Mouse (Mus musculus): ENCODE results near the gene Foxo3. TPM values are rescaled to one million over a fixed set of nuclear protein-coding genes. Genes with fewer than 3 reads are reported as not detected.

Gene Foxo3
- polyA plus RNA-seq, 2 experiments = 10.8 to 16.6 TPM

DNA sequence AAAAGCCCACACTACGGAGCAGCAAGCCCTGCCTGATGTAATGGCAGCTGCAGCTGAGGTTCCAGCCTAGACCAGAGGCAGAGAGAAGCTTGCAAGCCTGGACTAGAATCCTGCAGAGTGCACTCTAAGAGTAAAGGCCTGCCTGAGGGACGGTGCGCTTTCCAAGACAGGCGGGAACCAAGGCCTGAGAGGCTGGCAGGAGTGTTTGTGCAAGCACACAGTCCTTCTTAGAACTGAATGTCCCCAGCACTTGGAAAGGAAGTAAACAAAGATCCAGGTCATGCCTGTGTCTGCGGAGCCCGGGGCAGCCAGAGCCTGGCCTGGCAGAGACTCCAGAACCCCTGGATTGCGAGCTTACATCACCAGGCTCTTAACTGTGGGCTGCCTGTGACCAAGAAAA is 25.4 kb downstream of the Foxo3 start:
- H3K9ac ChIP-seq (ENCODE audit: low read depth, low read length, severe bottlenecking) = no peak overlapping the region
- ATAC-seq (ENCODE audit: low FRiP score, low read depth) = 0 out of 2 replicates have a peak, but pooled peaks have one; percentile 37

GRCm38 (mm10) chr10:42249965-42250364 is 26.6 kb downstream of the Foxo3 start:
- Histone ChIP-seq H3K4me3 (replicated peaks; ENCODE audit: low read length) (no peak overlapping the region), H3K9me3 (ENCODE audit: control insufficient read depth, low read length) (no peaks in the 10 kb centered on the region), H3K27me3 (ENCODE audit: control insufficient read depth, insufficient read depth, low read length) (no peaks in the 10 kb centered on the region), H3K27ac (replicated peaks; ENCODE audit: low read depth, low read length) (no peak overlapping the region), H3K36me3 (ENCODE audit: control insufficient read depth, insufficient read depth, low read length) (no peaks in the 10 kb centered on the region), H3K9ac (ENCODE audit: low read depth, low read length, severe bottlenecking) (no peak overlapping the region), H3K4me2 (replicated peaks; ENCODE audit: low read depth, low read length, severe bottlenecking) (no peak overlapping the region), H3K4me1 (ENCODE audit: control insufficient read depth, insufficient read depth, low read length) (peaks cover 79% of the 10 kb centered on the region)
- WGBS = 69% methylated on average over 2 of the region's 2 CpGs
- no peak for ATAC-seq (ENCODE audit: low FRiP score, low read depth)
- no peak for DNase-seq (ENCODE audit: low spot score)
- no peak for TF ChIP-seq POLR2A (IDR thresholded peaks at IDR 0.05; ENCODE audit: borderline replicate concordance, extremely low read depth, insufficient read depth, insufficient read length)

More for the DNA sequence above, 25.4 kb downstream of the Foxo3 start:
- 24% methylated on average over 7 of the region's 7 CpGs for WGBS
- no peak for TF ChIP-seq POLR2A (IDR thresholded peaks at IDR 0.05; ENCODE audit: borderline replicate concordance, extremely low read depth, insufficient read depth, insufficient read length)
- no peak overlapping the region for H3K4me2 ChIP-seq (replicated peaks; ENCODE audit: low read depth, low read length, severe bottlenecking)
- no peaks in the 10 kb centered on the region for H3K9me3 ChIP-seq (ENCODE audit: control insufficient read depth, low read length)
- no peak overlapping the region for H3K4me3 ChIP-seq (replicated peaks; ENCODE audit: low read length)
- no peaks in the 10 kb centered on the region for H3K36me3 ChIP-seq (ENCODE audit: control insufficient read depth, insufficient read depth, low read length)
- peak; percentile 44 for DNase-seq (ENCODE audit: low spot score)
- no peaks in the 10 kb centered on the region for H3K27me3 ChIP-seq (ENCODE audit: control insufficient read depth, insufficient read depth, low read length)
- H3K27ac ChIP-seq (replicated peaks; ENCODE audit: low read depth, low read length) = peak overlapping the region; percentile 61
- H3K4me1 ChIP-seq (ENCODE audit: control insufficient read depth, insufficient read depth, low read length) = peaks cover 67% of the 10 kb centered on the region

DNA sequence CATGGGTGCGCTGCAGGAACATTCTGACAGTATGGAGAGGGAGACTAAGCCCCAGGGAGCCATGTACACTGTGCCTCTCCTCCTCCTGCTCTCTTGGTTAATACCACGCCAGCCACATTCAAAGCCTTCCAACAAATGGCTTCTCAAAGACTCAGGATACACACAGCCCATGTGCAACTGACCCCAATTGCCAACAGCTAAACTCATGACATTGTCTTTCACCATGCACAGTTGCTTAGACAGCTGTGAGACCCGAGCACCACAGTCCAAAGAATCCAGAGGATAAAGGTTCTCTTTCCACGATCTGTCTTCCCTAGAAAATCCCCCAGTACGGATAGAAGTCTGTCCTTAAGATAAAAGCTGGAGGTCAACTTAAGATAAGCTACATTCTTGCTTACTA is 27.9 kb downstream of the Foxo3 start:
- H3K4me2 ChIP-seq (replicated peaks; ENCODE audit: low read depth, low read length, severe bottlenecking) = no peak overlapping the region
- WGBS = 83% methylated on average over 5 of the region's 5 CpGs
- H3K4me1 ChIP-seq (ENCODE audit: control insufficient read depth, insufficient read depth, low read length) = peaks cover 86% of the 10 kb centered on the region
- H3K9me3 ChIP-seq (ENCODE audit: control insufficient read depth, low read length) = no peaks in the 10 kb centered on the region
- no peak for TF ChIP-seq POLR2A (IDR thresholded peaks at IDR 0.05; ENCODE audit: borderline replicate concordance, extremely low read depth, insufficient read depth, insufficient read length)
- H3K27ac ChIP-seq (replicated peaks; ENCODE audit: low read depth, low read length) = 0 out of 2 replicates have a peak overlapping the region, but pooled peaks have one; percentile 38
- no peaks in the 10 kb centered on the region for H3K27me3 ChIP-seq (ENCODE audit: control insufficient read depth, insufficient read depth, low read length)
- ATAC-seq (ENCODE audit: low FRiP score, low read depth) (no peak), DNase-seq (ENCODE audit: low spot score) (no peak)
- no peaks in the 10 kb centered on the region for H3K36me3 ChIP-seq (ENCODE audit: control insufficient read depth, insufficient read depth, low read length)
- no peak overlapping the region for H3K9ac ChIP-seq (ENCODE audit: low read depth, low read length, severe bottlenecking)
- H3K4me3 ChIP-seq (replicated peaks; ENCODE audit: low read length) = no peak overlapping the region

DNA sequence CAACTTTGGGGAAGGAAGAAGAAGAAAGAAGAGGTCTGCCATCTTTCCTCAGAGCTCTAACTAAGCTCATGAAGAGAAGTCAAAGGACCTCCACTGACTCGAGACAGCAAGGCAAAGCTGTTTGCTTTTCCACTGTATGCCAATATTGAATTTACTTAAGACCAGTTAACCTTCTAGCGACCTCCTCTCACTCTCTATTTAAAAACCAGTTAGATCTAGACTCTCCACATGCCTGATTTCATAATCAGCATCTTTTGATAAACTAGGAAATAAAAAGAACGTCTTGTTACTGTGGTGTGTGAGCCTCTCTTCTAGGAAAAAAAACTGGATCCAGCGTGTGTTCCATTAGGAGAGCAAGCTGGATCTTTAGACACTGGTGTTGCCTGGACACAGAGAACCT is 28.4 kb downstream of the Foxo3 start:
- Histone ChIP-seq H3K4me2 (replicated peaks; ENCODE audit: low read depth, low read length, severe bottlenecking) (no peak overlapping the region), H3K36me3 (ENCODE audit: control insufficient read depth, insufficient read depth, low read length) (no peaks in the 10 kb centered on the region), H3K9me3 (ENCODE audit: control insufficient read depth, low read length) (no peaks in the 10 kb centered on the region), H3K4me3 (replicated peaks; ENCODE audit: low read length) (no peak overlapping the region), H3K4me1 (ENCODE audit: control insufficient read depth, insufficient read depth, low read length) (peaks cover 83% of the 10 kb centered on the region), H3K9ac (ENCODE audit: low read depth, low read length, severe bottlenecking) (no peak overlapping the region), H3K27ac (replicated peaks; ENCODE audit: low read depth, low read length) (no peak overlapping the region), H3K27me3 (ENCODE audit: control insufficient read depth, insufficient read depth, low read length) (no peaks in the 10 kb centered on the region)
- WGBS = 61% methylated on average over 4 of the region's 4 CpGs
- ATAC-seq (ENCODE audit: low FRiP score, low read depth) (no peak), DNase-seq (ENCODE audit: low spot score) (no peak)
- no peak for TF ChIP-seq POLR2A (IDR thresholded peaks at IDR 0.05; ENCODE audit: borderline replicate concordance, extremely low read depth, insufficient read depth, insufficient read length)

DNA sequence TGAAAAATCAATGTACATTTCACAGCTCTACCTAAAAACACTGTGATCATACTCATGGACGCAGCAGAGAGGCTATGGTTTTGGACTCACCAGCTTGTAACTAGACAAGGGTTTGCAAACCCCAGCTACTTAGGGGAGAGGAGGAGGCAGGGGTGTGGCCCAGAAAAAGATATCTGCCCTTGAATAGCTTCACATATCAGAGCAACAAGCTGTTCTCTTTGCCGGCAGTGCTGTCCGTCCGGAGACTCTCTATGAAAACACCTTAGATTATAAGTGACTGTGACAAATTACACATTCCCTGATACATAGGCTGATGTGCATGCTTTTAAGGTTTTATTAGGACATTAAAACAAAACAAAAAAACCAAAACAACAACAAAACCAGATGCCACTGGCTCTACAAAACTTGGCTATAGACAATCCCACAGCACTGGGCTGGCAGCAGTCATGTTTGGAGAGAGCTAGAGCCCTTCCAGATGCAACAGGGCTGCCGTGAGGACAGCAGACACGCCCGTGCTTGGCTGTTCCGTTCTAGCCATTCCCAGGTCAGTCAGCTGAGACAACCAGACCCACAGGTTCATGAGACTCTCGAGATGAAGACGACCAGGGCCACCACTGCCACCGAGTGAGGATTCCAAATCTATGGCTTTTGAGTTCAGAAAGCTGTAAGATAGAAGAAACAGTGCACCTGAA is 29.3 kb downstream of the Foxo3 start:
- no peak for TF ChIP-seq POLR2A (IDR thresholded peaks at IDR 0.05; ENCODE audit: borderline replicate concordance, extremely low read depth, insufficient read depth, insufficient read length)
- Histone ChIP-seq H3K9me3 (ENCODE audit: control insufficient read depth, low read length) (no peaks in the 10 kb centered on the region), H3K36me3 (ENCODE audit: control insufficient read depth, insufficient read depth, low read length) (no peaks in the 10 kb centered on the region), H3K4me1 (ENCODE audit: control insufficient read depth, insufficient read depth, low read length) (peaks cover 76% of the 10 kb centered on the region), H3K4me2 (replicated peaks; ENCODE audit: low read depth, low read length, severe bottlenecking) (no peak overlapping the region), H3K4me3 (replicated peaks; ENCODE audit: low read length) (no peak overlapping the region), H3K9ac (ENCODE audit: low read depth, low read length, severe bottlenecking) (no peak overlapping the region), H3K27me3 (ENCODE audit: control insufficient read depth, insufficient read depth, low read length) (no peaks in the 10 kb centered on the region), H3K27ac (replicated peaks; ENCODE audit: low read depth, low read length) (no peak overlapping the region; the same call in 1 of the 2 replicates)
- DNase-seq (ENCODE audit: low spot score) (no peak), ATAC-seq (ENCODE audit: low FRiP score, low read depth) (no peak)
- WGBS = 37% methylated on average over 11 of the region's 11 CpGs

All from limb, embryonic 14.5 days (tissue).